Mouse (Mus musculus): ENCODE measurements at regions not wholly inside any gene's neighbourhood (a gene's known extent, or its start where the extent isn't known, plus 50 kb on each side); places are given as distances from the start of the nearest gene placed in this dataset.
A peak's percentile ranks its signal among the peaks of the same experiment; 100 is the strongest.

GRCm38 (mm10) chr13:28663459-28663858 is 290.1 kb downstream of the Sox4 start:
- Histone ChIP-seq H3K4me2 (no peak overlapping the region), H3K4me1 (replicated peaks) (peaks cover 46% of the 10 kb centered on the region), H3K4me3 (replicated peaks) (no peak overlapping the region), H3K27me3 (no peaks in the 10 kb centered on the region), H3K9me3 (no peaks in the 10 kb centered on the region), H3K9ac (replicated peaks) (no peak overlapping the region), H3K27ac (no peak overlapping the region), H3K36me3 (peaks cover 6% of the 10 kb centered on the region; the same call in 1 of the 2 replicates)
- WGBS: 10% methylated on average over 5 of the region's 5 CpGs
- no peak for ATAC-seq (ENCODE audit: insufficient number of reproducible peaks, insufficient read depth, low FRiP score, low TSS enrichment, low read depth)

DNA sequence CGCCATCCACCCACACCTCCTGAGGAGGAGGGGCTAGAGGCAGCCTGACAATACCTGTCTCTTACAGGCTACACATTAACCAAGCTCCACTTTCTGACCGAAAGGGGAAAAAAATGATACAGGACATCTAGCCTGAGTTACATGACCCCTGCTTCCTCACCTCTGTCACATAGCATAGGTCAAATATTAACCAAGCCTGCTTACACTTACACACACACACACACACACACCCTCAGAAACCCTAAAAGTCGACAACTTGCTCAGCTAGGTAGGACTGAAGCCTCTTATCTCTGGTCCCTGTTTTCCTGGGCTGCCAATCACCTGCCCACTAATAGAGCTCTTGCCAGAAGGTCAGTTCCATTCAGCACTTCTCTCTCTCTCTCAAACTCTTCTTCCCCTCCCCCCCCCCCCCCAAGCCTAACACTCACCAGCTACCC is 291.2 kb downstream of the Sox4 start:
- 79% methylated on average over 3 of the region's 3 CpGs for WGBS
- no peaks in the 10 kb centered on the region for H3K36me3 ChIP-seq
- H3K27ac ChIP-seq: no peak overlapping the region
- no peaks in the 10 kb centered on the region for H3K27me3 ChIP-seq
- ATAC-seq (ENCODE audit: insufficient number of reproducible peaks, insufficient read depth, low FRiP score, low TSS enrichment, low read depth): no peak
- no peak overlapping the region for H3K4me3 ChIP-seq (replicated peaks)
- no peak overlapping the region for H3K4me2 ChIP-seq
- H3K9ac ChIP-seq (replicated peaks): no peak overlapping the region
- no peaks in the 10 kb centered on the region for H3K9me3 ChIP-seq
- peaks cover 45% of the 10 kb centered on the region for H3K4me1 ChIP-seq (replicated peaks)

- H3K36me3 ChIP-seq: no peaks in the 10 kb centered on the region
- H3K4me1 ChIP-seq (replicated peaks): peaks cover 36% of the 10 kb centered on the region
- no peak for ATAC-seq (ENCODE audit: insufficient number of reproducible peaks, insufficient read depth, low FRiP score, low TSS enrichment, low read depth)
- no peaks in the 10 kb centered on the region for H3K27me3 ChIP-seq
- H3K27ac ChIP-seq: no peak overlapping the region
- WGBS: 84% methylated on average over 2 of the region's 2 CpGs
- H3K9me3 ChIP-seq: no peaks in the 10 kb centered on the region
- H3K9ac ChIP-seq (replicated peaks): no peak overlapping the region
- no peak overlapping the region for H3K4me3 ChIP-seq (replicated peaks)
- H3K4me2 ChIP-seq: no peak overlapping the region
Observed at GRCm38 (mm10) chr13:28660151-28660550, 293.4 kb downstream of the Sox4 start.

DNA sequence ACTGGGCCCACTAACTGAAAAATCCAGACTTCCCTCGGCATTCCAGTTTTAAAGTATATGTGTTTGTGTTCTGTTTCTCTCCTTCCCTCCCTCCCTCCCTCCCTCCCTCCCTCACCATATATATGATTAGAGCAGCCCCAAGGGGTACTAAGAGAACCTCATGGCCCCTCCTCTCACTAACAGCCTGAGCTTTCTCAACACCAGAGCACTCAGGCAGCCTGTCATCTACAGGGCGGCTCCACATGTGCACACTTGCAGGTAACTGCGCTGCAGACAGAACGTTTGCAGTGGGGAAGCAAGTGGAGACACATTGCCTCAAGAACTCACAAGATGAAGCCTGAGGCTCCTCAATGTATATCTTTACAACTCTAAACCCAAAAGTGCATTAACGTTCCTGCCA is 294.9 kb downstream of the Sox4 start:
- Histone ChIP-seq H3K4me1 (replicated peaks) (peaks cover 22% of the 10 kb centered on the region; the same call in 1 of the 2 replicates), H3K4me3 (replicated peaks) (no peak overlapping the region), H3K9me3 (no peaks in the 10 kb centered on the region), H3K9ac (replicated peaks) (no peak overlapping the region), H3K4me2 (no peak overlapping the region), H3K27ac (peak overlapping the region; percentile 62), H3K27me3 (no peaks in the 10 kb centered on the region), H3K36me3 (no peaks in the 10 kb centered on the region)
- 28% methylated on average over 5 of the region's 5 CpGs for WGBS
- ATAC-seq (ENCODE audit: insufficient number of reproducible peaks, insufficient read depth, low FRiP score, low TSS enrichment, low read depth): peak; percentile 78

DNA sequence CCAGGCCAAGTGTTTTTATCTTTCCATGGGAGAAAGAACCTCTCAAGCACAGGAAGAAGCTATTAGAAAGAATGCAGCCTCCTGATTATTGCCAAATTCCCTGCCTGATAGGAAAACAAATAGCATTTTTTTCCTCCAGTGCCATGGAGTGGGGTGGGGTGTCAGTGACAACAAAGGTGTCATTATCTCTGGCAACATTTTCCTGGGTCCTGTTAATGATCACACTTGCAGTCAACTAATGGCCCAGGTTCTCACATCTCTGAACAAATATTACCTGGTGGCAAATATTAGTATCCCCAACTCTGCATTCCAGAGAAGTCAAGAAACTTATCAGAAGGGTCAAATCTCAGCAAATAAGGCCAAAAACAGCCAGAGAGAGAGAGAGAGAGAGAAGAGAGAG is 298.6 kb downstream of the Sox4 start:
- H3K9ac ChIP-seq (replicated peaks): no peak overlapping the region
- no peak overlapping the region for H3K4me2 ChIP-seq
- no peak for ATAC-seq (ENCODE audit: insufficient number of reproducible peaks, insufficient read depth, low FRiP score, low TSS enrichment, low read depth)
- H3K4me3 ChIP-seq (replicated peaks): no peak overlapping the region
- no peaks in the 10 kb centered on the region for H3K9me3 ChIP-seq
- peaks cover 35% of the 10 kb centered on the region for H3K4me1 ChIP-seq (replicated peaks)
- 0 out of 2 replicates have a peak, but pooled peaks cover 3% of the 10 kb centered on the region for H3K36me3 ChIP-seq
- H3K27ac ChIP-seq: no peak overlapping the region
- no peaks in the 10 kb centered on the region for H3K27me3 ChIP-seq

DNA sequence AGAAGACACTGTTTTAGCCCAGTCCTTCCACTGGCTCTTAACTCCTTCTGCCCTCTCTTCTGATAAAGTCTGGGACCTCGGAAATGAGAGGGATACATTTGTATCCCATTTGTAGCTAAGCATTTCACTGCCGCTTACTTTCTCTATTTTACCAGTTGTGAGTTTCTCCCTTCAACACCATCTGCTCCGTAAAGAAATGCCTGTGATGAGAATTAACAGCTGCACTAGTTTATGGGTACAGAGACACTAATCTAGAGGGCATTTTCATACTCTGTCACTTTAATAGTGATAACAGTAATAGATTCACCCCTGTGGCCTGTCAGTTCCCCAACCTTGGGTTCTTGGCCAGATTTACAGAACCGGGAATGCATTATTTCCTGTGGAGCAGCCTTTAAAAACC is 300.2 kb downstream of the Sox4 start:
- 68% methylated on average over 4 of the region's 4 CpGs for WGBS
- ATAC-seq (ENCODE audit: insufficient number of reproducible peaks, insufficient read depth, low FRiP score, low TSS enrichment, low read depth): no peak
- Histone ChIP-seq H3K4me1 (replicated peaks) (peaks cover 21% of the 10 kb centered on the region), H3K9me3 (no peaks in the 10 kb centered on the region), H3K27ac (no peak overlapping the region), H3K4me2 (no peak overlapping the region), H3K27me3 (no peaks in the 10 kb centered on the region), H3K4me3 (replicated peaks) (no peak overlapping the region), H3K9ac (replicated peaks) (no peak overlapping the region), H3K36me3 (peaks cover 3% of the 10 kb centered on the region; the same call in 1 of the 2 replicates)

GRCm38 (mm10) chr13:28651810-28652209 is 301.7 kb downstream of the Sox4 start:
- Histone ChIP-seq H3K4me2 (no peak overlapping the region), H3K9ac (replicated peaks) (no peak overlapping the region), H3K4me3 (replicated peaks) (no peak overlapping the region), H3K9me3 (no peaks in the 10 kb centered on the region), H3K27me3 (no peaks in the 10 kb centered on the region), H3K27ac (0 out of 2 replicates have a peak overlapping the region, but pooled peaks have one; percentile 50), H3K36me3 (peaks cover 3% of the 10 kb centered on the region; the same call in 1 of the 2 replicates), H3K4me1 (replicated peaks) (peaks cover 19% of the 10 kb centered on the region)
- WGBS: 91% methylated on average over 2 of the region's 2 CpGs
- ATAC-seq (ENCODE audit: insufficient number of reproducible peaks, insufficient read depth, low FRiP score, low TSS enrichment, low read depth): no peak

GRCm38 (mm10) chr13:28645881-28646280 is 307.6 kb downstream of the Sox4 start:
- no peak overlapping the region for H3K9ac ChIP-seq (replicated peaks)
- no peak for ATAC-seq (ENCODE audit: insufficient number of reproducible peaks, insufficient read depth, low FRiP score, low TSS enrichment, low read depth)
- no peaks in the 10 kb centered on the region for H3K9me3 ChIP-seq
- H3K36me3 ChIP-seq: peaks cover 5% of the 10 kb centered on the region; the same call in 1 of the 2 replicates
- peaks cover 19% of the 10 kb centered on the region for H3K4me1 ChIP-seq (replicated peaks)
- no peak overlapping the region for H3K4me3 ChIP-seq (replicated peaks)
- WGBS: 84% methylated on average over 4 of the region's 4 CpGs
- no peak overlapping the region for H3K4me2 ChIP-seq
- no peak overlapping the region for H3K27ac ChIP-seq
- no peaks in the 10 kb centered on the region for H3K27me3 ChIP-seq

DNA sequence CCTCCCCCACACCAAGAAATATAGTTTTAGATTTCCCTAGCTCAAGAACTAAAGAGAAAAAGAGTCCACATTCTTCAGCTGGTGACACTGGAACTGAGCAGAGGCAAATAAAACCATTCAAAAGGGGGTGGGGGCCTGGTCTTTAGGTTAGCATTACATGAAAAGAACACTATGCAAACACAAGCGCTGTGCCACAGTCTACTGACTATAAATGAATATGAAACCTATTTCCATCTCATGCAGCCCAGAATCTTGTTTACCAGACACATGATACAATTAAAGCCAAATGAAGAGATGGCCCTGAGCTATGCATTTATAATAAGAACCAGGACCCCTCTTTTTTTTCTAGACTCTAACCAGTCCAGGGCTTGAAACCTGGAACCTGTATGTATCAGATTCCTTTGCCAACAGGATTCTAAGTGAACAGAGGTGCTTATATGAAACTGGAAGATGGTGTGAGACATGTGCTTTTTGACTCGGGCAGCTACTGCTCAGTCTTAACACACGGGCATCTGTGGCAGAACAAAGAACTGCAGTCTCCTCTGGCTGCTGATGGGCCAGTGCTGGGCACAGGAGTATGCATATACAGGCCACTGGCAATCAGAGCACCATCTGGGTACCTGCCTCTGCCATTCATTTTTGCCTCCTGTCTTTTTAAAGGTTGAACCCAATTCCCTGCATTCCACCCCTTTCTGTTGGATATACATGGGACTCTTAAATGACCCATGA is 308.5 kb downstream of the Sox4 start:
- no peak overlapping the region for H3K4me2 ChIP-seq
- peaks cover 26% of the 10 kb centered on the region for H3K4me1 ChIP-seq (replicated peaks)
- no peak for ATAC-seq (ENCODE audit: insufficient number of reproducible peaks, insufficient read depth, low FRiP score, low TSS enrichment, low read depth)
- H3K4me3 ChIP-seq (replicated peaks): no peak overlapping the region
- no peak overlapping the region for H3K9ac ChIP-seq (replicated peaks)
- peaks cover 5% of the 10 kb centered on the region; the same call in 1 of the 2 replicates for H3K36me3 ChIP-seq
- H3K27ac ChIP-seq: no peak overlapping the region
- H3K9me3 ChIP-seq: no peaks in the 10 kb centered on the region
- 72% methylated on average over 3 of the region's 3 CpGs for WGBS
- H3K27me3 ChIP-seq: no peaks in the 10 kb centered on the region

DNA sequence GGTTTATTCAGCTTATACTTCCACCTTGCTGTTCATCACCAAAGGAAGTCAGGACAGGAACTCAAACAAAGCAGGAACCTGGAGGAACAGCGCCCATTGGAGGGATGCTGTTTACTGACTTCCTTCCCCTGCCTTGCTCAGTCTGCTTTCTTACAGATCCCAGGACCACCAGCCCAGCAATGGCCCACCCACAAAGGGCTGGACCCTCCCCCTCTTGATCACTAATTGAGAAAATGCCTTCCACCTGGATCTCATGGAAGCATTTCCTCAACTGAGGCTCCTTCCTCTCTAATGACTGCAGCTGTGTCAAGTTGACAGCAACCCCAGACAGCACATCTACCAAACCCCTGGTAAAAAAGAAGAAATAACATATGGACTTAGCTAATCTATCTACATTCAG is 312.7 kb downstream of the Sox4 start:
- WGBS: 43% methylated on average over 1 of the region's 1 CpGs
- ATAC-seq (ENCODE audit: insufficient number of reproducible peaks, insufficient read depth, low FRiP score, low TSS enrichment, low read depth): no peak
- Histone ChIP-seq H3K4me3 (replicated peaks) (no peak overlapping the region), H3K4me1 (replicated peaks) (peaks cover 40% of the 10 kb centered on the region), H3K9ac (replicated peaks) (no peak overlapping the region), H3K27me3 (no peaks in the 10 kb centered on the region), H3K27ac (no peak overlapping the region), H3K4me2 (no peak overlapping the region), H3K36me3 (peaks cover 15% of the 10 kb centered on the region; the same call in 1 of the 2 replicates), H3K9me3 (no peaks in the 10 kb centered on the region)

DNA sequence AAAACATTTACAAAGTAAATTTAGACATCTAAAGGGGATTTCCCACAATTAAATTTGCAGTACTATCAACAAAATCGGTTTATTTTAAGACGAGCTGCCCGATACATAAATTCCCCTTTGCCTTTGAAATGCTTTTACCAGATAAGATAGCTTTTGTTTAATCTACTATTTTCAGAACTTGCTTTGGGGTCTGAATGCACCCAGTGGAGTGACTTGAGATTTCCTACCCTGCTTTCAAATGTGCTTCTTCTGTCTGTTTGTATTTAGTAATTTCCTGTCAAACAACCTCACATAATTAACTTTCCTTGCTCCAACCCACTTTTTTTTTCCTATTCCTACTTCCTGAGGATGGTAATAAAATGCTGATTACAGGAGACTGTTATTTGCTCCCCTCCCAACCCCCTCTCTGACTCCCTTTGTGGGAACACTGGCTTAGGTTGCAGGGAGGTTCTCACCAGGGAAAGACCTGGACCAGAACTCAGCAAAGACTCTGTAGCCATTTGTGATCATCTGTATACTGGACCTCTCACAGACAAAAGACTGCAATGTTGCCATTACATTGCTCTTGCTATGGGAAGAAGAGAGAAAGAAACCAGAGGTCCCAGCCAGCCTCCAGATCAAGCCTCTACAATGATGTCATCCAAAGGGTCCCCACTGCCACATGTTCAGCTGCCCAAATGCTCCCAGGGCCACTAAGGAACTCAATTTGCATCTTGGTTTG is 318.1 kb downstream of the Sox4 start:
- Histone ChIP-seq H3K4me2 (0 out of 2 replicates have a peak overlapping the region, but pooled peaks have one; percentile 0), H3K27me3 (no peaks in the 10 kb centered on the region), H3K27ac (peak overlapping the region; percentile 76), H3K4me1 (replicated peaks) (peaks cover 46% of the 10 kb centered on the region), H3K9ac (replicated peaks) (no peak overlapping the region), H3K9me3 (no peaks in the 10 kb centered on the region), H3K4me3 (replicated peaks) (no peak overlapping the region), H3K36me3 (peaks cover 21% of the 10 kb centered on the region; the same call in 1 of the 2 replicates)
- ATAC-seq (ENCODE audit: insufficient number of reproducible peaks, insufficient read depth, low FRiP score, low TSS enrichment, low read depth): no peak
- 34% methylated on average over 3 of the region's 3 CpGs for WGBS

Measured in limb, embryonic 12.5 days (tissue).